Mouse (Mus musculus) thymus, postnatal 4 days (tissue): Measurements from ENCODE around the gene Ccdc34.

Experiments
- DNase-seq: peaks from one replicate; pipeline ENCODE4 v3.0.0; 2021

Gene Ccdc34

DNA sequence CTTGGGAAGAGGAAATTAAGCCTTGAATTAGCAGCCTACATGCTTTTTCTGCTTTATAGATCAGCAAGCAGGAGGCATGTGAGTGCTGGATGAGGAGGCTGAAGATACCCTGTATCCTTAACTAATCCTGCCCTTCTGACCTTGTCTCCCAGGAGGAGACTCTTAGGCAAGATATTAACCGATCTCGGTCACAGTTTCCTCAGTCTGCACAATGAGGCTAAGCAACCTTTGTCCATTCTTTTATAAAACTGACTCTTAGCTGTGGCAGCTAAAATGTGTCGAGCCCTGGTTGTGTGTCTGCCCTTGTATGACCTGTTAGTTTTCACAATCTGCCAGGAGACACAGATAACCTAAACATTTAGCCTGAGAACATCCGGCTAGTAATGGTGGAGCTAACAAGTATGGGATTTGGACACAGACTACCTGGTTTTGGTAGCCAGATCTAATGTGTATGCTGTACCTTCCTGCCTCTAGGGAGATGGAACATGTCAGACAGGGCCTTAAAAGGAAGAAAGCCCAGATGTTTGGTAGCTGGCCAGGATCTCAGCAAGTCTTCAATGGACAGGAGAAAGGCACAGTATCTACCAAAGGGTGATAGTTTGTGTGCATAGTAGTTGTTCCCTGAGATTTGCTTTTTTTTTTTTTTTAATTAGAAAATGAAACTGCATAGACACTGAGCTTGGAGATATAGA lies 165.3 kb downstream of the Ccdc34 start:
- DNase-seq = no peak

DNA sequence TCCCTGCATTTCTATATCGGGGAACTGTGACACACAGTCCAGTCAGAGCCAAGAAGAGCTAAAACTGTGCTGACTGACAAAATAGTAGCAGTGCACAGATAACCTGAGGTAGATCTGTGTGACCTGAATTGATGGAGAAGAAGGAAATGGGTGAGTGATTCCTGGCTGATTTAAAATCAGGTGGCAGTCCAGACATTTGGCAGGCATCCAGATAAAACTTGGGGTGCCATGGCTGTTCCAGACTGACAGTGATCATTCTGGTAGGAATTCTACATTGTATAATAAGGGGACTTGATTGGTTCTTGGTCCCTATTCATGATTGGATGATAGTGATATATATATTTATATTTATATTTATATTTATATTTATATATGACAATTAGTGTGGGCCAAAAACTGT lies 166.5 kb downstream of the Ccdc34 start:
- no peak for DNase-seq

DNA sequence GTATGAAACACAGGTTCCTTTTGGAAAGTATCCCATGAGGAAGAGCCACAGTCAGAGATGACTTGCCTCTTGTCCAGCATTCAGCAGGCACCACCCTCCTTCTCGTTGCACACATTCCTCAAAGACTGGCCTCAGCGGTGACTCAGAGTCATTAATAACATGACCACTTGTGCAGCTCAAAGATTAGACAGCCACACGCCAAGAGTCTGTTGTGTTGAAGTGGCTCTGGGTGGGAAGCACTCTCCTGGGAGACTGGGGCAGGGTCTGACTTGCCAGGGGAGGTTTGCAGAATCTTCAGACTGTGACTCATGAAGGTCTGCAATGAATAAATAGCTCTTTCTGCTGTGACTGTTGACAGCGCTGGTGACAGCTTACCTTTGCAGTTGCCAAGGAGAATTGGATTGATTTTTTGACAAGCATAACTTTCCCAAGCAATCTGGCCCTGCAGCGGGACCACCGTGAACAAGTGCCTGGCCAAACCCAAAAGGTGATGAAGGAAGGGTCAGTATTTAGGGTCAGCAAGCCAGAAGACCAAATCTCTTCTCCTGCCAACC lies 168.9 kb downstream of the Ccdc34 start:
- no peak for DNase-seq

DNA sequence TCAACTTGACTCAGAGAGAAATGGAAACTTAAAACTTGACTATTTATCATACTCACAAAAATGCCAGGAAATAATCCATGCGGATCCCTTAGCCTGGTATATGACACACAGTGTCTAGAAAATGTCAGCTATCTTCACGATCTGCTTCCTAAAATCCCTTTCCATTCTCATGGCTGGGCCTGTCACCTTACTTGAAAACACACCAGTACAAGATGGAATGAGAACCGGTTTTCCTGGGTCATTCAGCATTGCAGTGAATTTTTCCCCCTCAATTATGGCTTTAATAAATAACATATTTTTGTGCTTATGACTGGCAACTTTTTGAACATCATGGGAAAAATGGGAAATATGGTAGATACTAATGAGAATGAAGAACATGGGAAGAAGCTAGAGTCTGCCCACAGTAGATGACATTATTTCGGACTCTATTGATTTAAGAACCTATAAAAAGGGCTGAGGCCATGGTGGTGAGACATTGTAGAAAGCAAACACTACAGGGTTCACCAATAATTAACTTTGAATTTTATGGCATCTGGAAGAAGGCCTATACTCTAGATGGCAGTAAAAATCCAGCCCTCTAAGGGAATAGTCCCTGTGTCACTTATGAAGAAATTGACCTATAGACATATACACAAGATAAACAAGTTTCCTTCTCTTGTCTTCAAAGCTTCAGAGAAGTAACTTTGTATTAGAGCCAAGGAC lies 171.2 kb downstream of the Ccdc34 start:
- no peak for DNase-seq

DNA sequence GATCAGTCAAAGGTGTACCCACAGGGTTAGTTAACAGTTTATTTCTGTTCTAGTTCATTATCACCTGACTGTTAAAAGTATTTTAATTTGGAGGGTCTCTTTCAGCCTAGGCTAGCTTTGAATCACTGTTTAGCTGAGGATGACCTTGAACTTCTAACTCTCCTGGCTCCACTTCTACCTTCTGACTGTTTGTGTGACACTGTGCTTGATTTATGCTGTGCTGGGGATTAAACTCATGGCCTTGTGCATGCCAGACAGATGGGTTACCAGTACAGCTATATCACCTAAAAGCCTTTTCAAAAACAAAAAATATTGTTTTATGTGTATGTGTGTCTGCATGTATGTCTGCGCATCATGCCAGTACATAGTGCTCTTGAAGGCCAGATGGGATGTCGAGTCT lies 172.8 kb downstream of the Ccdc34 start:
- no peak for DNase-seq

DNA sequence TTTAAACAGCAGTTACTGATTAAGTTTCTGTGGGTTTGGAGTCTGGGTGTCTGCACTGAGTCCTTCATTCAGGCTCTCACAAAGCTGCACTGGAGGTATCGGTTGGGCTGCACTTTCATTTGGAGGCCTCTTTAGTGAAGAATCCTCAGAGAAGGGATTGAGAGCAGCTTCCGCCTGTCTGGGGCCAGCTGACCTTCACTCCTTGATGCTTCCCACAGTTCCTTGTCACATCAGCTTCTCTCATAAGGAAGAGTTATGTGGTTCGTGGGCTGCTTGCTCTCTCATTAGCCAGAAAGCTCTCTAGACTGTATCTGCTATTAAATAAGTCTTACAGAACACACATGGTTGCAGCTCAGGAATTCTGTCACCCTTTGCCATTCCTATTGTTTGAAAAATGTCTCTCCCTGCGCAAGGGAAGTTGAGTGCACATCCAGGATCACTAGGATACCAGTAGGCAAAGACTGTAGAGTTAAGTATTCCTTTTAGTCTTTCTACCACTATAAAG lies 173.6 kb downstream of the Ccdc34 start:
- no peak for DNase-seq

DNA sequence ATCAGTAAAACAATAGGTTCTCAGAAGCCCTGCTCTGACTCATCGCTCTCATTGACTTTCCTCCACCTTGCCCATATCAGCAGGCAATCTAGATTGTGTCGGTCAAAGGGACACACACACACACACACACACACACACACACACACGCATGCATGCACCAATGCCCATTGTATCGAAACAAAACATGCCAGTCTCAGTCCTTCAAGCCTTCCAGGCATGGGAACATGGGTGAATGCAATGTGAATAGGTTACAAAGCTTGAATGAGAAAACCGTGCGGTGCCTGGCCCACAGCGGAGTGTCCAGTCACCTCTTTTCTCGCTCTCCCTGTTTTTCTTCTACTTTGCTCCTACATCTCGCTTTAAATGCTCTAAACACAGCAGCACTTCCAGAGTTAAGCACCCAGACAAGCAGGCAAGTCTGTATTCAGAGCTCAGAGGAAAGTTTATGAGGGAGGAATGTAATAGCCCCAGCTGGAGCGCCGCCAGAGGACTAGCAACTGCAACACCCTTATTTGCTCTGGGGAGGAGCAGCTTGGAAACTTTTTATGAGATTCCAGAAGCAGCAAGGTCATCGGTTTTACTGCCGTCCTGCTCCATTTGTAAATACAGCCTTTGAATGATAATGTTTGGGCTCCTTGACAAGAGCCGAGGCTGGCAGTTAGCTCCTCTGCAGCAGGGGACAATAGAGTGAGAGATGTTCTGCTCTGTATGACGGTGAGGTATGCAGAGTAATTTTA lies 174.5 kb downstream of the Ccdc34 start:
- DNase-seq = no peak

DNA sequence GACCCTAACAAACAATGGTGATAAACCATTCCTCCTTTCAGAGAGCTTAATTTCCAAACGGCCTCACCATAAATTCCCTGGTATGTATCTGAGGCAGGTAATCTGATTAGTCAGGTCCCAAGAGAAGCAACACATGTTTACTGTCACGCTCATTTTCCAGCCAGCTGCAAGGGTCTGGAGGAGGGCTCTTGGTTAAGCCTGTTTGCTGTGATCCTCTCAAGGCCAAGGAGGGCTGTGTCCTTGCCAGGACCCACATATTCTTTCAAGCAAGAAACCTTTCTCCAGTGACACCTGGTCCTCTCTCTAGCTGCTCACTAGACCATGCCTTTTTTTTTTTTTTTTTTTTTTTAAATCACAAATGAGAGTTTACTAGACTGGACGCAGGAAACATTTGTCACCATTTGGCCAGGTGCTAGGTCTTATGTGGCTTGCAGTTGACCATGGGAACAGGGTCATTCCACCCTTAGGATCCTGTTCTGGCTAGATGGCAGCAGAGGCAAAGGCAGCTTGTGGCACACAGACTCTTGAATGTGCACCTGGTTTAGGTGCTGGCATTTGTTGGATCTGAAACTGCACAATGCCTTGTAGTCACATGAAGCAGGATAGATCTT lies 175.2 kb downstream of the Ccdc34 start:
- DNase-seq = no peak

DNA sequence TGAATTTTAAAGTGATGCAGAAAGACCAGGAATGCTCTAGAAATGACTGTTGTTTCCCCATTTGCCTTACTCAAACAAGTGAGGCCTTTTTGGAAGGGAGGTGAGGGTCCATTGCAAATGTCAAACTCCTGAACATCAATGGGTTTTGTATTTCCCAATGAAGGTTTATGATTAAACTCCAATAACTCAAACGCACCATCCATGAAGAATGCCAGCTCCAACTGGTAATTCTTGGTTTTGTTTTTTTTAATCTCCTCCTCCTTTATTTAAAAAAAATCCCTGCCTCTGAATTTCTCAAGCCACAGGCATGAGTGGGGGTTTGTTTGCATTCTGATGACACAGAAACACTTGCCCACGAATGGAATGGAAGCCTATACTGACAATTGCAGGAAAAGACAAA lies 178.9 kb downstream of the Ccdc34 start:
- no peak for DNase-seq

DNA sequence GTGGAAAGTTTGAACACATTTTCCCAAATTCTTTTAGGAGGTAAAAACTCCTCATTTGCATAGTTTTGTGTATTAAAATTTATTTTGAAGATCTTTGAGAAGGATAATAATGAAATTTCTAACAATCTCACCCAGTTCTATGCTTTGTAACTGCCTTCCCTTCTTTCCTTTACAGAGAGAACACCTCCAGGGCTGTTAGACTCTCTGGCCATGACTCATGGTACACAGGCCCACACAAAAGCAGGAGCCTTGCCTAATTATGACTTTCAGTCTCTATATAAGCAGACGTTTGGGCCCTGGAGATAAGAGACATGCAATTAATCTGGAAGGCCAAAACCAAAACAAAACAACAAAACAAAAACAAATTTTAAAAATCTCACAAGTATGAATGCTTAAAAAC lies 182.0 kb downstream of the Ccdc34 start:
- DNase-seq = no peak

DNA sequence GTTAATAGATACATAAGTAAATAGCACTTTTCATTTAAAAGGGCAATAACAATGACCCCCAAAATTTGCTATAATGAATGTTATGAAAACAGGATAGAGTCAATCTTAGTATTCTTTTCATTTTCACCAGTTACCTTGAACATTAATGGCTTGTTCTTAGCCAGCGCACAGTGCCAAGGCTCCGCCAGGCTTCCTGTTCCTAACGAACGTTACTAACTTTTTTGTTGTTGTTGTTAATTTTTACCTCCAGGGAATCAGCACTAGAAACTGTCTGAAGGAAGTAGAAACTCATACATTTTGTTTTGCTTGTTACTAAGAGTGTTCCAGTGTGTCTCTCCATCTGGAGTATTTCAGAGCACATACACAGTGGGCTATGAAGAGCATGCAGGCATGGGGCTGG lies 184.2 kb downstream of the Ccdc34 start:
- DNase-seq = no peak

DNA sequence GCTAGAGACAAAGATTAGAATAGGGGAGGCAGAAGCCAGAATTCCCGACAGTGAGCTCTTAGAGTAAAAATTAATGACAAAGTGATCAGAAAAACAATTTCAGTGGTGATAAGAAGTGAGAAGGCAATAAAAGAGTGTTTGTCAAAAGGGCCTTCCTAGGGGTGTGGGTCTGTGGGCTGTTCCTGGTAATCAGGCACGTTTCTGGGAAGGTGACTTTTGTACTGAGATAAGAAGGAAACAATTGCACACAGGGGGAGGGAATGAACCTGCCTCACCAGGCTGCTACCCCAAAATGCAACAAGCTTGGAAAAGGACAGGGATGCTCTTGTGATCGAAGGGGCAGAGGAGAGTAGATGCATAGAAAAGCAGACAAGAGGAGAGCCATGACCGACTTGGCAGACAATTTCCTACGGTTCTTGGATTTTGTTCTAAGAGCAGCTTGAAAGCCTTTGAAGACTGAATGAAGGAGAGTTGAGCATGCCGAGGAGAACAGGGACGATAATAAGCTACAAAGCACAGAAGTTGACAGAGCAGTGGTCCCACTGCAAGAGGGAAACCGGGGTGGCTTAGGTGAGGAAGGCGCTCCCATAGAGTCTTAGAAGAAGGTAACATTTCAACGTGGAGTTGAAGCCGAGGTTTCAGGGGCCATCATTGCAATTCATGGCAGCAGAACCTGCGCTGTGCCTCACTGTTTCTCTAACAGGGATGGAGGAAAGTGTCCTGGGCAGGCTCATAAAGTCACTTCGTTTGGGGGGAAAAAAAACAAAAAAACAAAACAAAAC lies 185.3 kb downstream of the Ccdc34 start:
- no peak for DNase-seq

DNA sequence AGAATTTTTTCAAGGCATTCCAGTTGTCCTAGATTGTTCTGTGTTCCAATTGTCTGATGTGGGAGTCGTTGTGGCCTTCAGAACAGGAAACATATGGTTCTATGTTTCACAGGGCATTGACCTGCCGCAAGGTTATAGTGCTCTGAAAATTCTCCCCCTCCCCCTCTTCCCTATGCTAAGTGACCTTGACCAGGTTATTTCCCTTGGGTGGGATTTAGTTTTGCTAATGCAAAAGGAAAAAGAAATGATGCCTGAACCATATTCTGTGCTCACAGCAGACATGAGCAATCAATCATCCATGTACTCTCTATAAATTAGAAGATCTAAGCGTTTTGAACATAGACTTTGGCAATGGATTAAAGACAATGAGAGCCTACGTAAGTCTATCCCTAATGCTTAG lies 186.6 kb downstream of the Ccdc34 start:
- DNase-seq = no peak

DNA sequence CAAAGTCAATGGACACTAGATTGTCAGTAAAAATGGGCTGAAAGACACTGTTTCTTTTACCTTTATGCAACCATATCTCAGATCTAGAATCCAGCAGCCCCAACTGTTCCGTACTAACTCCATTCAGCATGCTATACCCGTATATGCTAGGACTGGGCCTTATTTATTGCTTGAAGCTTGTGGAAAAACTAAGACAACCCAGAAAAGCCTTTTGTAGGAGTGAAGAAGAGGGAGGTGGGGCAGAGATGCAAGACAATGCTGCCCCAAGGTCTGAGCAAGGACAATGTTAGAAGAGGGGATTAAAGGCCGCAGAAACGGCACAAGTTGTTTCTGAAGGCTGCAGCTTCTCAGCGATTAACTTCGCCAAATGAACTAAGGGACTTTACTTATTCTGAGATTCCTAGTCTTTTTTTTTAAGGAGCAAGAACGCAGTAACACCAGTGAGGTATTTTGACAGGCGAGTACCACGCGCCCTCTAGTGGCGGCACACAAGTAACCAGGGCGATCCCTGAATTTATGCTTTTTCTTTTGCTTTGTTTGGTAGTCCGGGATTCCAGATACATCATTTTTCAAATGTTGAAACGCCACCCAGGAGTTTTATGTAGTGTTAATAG lies 187.2 kb downstream of the Ccdc34 start:
- peak; percentile 72 for DNase-seq

DNA sequence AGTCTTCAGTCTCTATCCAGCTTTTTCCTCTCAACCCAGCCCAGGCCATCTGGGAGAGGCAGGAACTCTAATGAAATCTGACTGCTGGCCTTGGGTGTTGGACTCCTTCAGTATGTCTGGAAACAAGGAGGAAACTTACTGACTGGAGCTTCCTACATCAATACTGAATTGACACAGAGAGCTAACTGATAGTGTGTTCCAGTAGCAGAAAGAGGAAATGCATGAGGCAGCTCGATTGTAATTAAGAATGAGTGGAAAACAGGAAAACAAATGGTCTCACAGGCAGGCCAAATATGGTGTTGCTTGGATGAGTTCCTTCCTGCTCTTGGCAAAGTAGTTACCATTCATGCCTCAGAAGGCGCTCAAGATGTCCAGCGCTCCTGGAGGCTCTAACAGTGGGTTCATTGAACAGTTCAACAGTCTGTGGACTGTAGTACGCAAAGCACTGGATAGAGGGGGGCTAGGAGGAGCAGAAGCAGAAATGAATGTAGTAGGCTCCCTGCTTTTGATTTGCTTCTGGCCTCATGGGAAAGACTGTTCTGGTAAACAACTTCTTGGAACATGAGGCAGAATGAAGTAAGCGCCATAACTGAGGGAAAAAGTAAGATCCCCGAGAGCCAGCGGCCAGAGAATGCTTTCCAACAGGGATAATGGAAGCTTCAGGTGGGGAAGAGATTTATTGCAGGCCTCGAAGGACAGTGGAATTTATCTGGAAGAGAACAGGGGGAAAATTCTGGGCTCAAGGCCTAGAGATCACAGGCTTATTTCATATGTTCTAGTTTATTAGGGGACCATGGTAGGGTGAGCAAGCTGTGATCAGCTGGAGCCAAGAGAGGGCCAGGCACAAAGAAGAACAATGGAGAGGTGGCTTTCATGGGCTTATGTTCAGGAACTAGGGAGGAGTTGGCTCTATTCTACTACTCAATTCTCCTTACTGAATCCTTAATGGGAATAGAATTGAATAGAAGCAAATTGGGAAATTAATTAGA lies 193.2 kb downstream of the Ccdc34 start:
- no peak for DNase-seq

DNA sequence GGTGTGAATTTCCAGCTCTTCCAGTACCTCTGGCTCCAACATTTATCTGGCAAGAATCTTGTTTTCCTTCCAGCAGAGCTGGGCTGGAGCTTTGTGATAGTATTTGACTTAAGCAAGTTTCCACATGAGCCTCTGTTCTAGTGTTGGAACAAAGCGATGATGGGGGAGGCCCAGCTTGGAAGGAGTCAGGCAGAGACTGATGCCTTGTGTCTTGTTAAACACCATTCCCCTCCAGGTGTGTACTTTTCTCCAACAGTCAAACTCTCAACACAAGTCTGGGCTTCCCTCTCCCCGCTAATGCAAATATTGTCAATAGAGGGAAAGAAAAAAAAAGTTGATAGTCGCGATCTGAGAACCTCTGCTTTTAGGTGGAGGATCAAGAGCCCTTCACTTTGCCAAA lies 196.7 kb downstream of the Ccdc34 start:
- DNase-seq = no peak

DNA sequence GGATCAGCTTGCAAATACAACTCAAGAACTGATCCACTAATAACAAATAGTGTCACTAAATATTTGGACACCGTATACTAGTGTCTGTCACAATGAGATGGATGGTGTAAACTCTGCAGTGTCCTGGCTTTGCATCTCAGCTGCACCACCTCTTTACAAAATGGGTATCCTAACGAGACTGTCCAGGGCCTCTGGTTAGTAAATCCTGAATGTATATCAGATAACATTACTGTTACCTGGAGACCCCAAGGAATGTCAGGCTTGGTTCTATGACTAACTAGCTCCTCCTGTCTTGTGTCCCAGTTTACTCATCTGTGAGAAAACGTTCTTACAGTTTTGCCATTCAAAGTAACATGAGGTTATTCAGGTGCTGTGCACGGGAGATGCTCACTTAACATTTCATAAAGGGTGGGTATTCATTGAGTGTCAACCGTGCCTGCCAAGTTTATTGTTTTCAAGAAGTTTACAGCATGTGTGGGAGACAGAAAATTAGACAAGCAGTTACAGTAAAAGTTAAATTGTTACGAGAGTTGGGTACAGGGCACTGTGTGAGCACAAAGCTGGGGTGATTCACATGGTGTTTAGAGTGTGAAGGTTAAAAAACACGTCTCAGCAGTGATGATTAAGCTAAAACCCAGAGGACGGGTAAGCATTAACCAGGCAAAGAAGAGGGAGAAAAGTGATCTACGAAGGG lies 197.5 kb downstream of the Ccdc34 start:
- no peak for DNase-seq

DNA sequence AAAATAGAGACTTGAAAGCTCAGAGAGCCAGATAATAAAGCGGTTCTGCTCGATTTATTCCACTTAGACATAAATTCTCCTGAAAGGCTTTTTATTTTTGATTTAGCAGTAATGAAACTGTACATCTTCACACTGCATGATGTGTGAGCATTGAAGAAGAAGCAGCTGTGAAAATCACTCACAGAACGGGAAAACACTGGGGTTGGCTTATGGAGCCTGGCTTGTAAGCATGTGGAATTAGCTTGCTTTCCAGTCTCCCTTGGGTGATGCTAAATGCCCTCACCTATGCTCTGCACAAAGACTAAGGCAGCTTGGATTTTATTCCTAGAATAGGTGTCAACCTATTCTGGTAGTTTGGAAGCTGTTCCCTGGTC lies 198.1 kb downstream of the Ccdc34 start:
- DNase-seq = no peak

DNA sequence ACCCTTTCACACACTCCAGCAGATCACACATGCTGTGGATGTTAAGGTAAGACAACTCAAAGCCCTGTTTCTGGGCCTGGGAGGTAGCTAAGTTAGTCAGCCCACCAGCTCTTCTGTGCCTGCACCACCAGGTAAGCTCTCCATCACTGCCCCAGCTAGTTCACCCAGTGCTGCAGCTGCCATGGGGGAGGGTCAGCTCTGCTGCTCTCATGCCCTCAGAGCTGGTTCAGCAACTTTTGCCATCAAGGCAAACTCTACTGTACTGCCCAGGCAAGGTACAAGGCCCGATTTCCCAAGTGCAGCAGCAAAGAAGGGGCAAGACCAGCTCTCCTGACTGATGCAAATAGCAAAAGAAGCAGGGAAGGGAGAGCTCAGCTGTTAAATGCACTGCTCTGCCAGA lies 202.9 kb downstream of the Ccdc34 start:
- DNase-seq = no peak

DNA sequence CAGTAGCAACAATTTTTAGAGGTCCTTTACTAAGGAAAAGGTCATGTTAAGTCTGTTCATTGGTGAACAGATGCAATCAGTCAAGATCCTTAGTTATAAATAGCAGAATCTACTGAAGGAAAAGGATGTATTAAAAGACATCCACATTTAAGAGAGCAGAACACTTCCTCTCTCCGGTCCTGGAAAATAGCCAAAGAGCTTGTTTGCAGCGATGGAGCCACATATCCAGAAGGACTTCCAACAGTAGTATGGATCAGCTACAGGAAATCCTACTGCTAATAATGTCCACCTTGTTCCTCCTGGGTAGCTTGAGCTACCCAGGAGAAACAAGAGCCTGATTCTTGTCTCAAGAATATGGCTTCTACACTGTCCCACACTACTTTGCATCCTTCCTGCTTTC lies 205.2 kb downstream of the Ccdc34 start:
- no peak for DNase-seq
